ENCODE assay signal across 22 mouse cellular contexts in genomic region chr6:93805407-93805936, GRCm38 (mm10).
A peak's percentile ranks its signal among the peaks of the same experiment; 100 is the strongest.
DNase-seq lines count a peak whose midpoint lies in the region; ATAC-seq lines count a peak whose summit lies in the region.
"Had no signal": no experiment of that assay in that cellular context is flagged by ENCODE, and none has a peak within 500 bp of the region (broad histone marks: within the 10 kb centered on the region; RNA-seq: fewer than 3 reads in every experiment).

No protein-coding gene starts in this region.

- H3K27me3 ChIP-seq in neural tube, embryonic 13.5 days, result no peaks in the 10 kb centered on the region
- no peaks in the 10 kb centered on the region for H3K27me3 ChIP-seq in neural tube, embryonic 15.5 days (replicated peaks)
- H3K27me3 ChIP-seq: megakaryocyte, embryonic 14.5 days; midbrain, embryonic 15.5 days had no signal

- no peak overlapping the region for H3K4me2 ChIP-seq in neural tube, embryonic 13.5 days
- H3K4me2 ChIP-seq in neural tube, embryonic 15.5 days, result no peak overlapping the region
- H3K4me2 ChIP-seq: liver, embryonic 11.5 days; midbrain, embryonic 15.5 days had no signal

- peak; percentile 43 to 59 for DNase-seq in adrenal gland, adult (ENCODE audit: inconsistent age in 2 of 2, low spot score in 1 of 2)
- DNase-seq in adrenal gland, adult 18-20 months (ENCODE audit: low spot score in 2 of 2), result no peak
- peak; percentile 76 for DNase-seq in cerebellum, adult 9-11 months
- no peak for DNase-seq in thymus, postnatal 36 days
- DNase-seq in ovary, postnatal 36 days (ENCODE audit: low spot score), result no peak
- DNase-seq: gastrocnemius, postnatal 14 days; heart, adult 2 months; kidney, adult 18-20 months; lung, adult 18-20 months; lung, postnatal 14 days; right cerebral cortex, adult 18-20 months; thymus, postnatal 25 days had no signal

- no peak overlapping the region for H3K4me3 ChIP-seq in neural tube, embryonic 13.5 days
- no peak overlapping the region for H3K4me3 ChIP-seq in neural tube, embryonic 15.5 days (replicated peaks)
- H3K4me3 ChIP-seq: embryonic facial prominence, embryonic 10.5 days; heart, adult 2 months; left cerebral cortex, adult 2 months; limb, embryonic 10.5 days; megakaryocyte, embryonic 14.5 days; midbrain, embryonic 15.5 days had no signal

- H3K4me1 ChIP-seq in neural tube, embryonic 13.5 days (replicated peaks), result peaks cover 30% of the 10 kb centered on the region
- H3K4me1 ChIP-seq in neural tube, embryonic 15.5 days, result peaks cover 27% of the 10 kb centered on the region
- H3K4me1 ChIP-seq: megakaryocyte, embryonic 14.5 days had no signal

- no peak overlapping the region for H3K9ac ChIP-seq in neural tube, embryonic 13.5 days
- H3K9ac ChIP-seq in neural tube, embryonic 15.5 days (replicated peaks), result no peak overlapping the region
- H3K9ac ChIP-seq: midbrain, embryonic 15.5 days had no signal

- ATAC-seq in neural tube, embryonic 13.5 days (ENCODE audit: low read depth), result no peak
- ATAC-seq in neural tube, embryonic 15.5 days (ENCODE audit: low FRiP score), result no peak
- no peak for ATAC-seq in megakaryocyte progenitor cell, adult 5-6 weeks (replicated peaks; ENCODE audit: poor library complexity)
- ATAC-seq: midbrain, embryonic 15.5 days had no signal

- H3K9me3 ChIP-seq in neural tube, embryonic 13.5 days, result no peaks in the 10 kb centered on the region
- H3K9me3 ChIP-seq in neural tube, embryonic 15.5 days (replicated peaks), result no peaks in the 10 kb centered on the region
- H3K9me3 ChIP-seq: embryonic facial prominence, embryonic 10.5 days; limb, embryonic 10.5 days; midbrain, embryonic 15.5 days had no signal

- H3K36me3 ChIP-seq in neural tube, embryonic 13.5 days, result no peaks in the 10 kb centered on the region
- H3K36me3 ChIP-seq in neural tube, embryonic 15.5 days, result 0 out of 2 replicates have a peak, but pooled peaks cover 3% of the 10 kb centered on the region
- H3K36me3 ChIP-seq: embryonic facial prominence, embryonic 10.5 days; limb, embryonic 10.5 days; midbrain, embryonic 15.5 days had no signal

- 72% methylated on average over 5 of the region's 5 CpGs for WGBS in neural tube, embryonic 13.5 days
- 67% methylated on average over 5 of the region's 5 CpGs for WGBS in neural tube, embryonic 15.5 days

- H3K27ac ChIP-seq in neural tube, embryonic 13.5 days (replicated peaks), result 0 out of 2 replicates have a peak overlapping the region, but pooled peaks have one; percentile 4
- no peak overlapping the region for H3K27ac ChIP-seq in neural tube, embryonic 15.5 days (replicated peaks)
- H3K27ac ChIP-seq: embryonic facial prominence, embryonic 10.5 days; heart, adult 2 months; kidney, postnatal 0 days; left cerebral cortex, adult 2 months; limb, embryonic 10.5 days; midbrain, embryonic 15.5 days had no signal

Comparison
In these comparisons a context has a peak if more than half of its experiments do, and no peak if none do; other contexts are left out.
1. DNase-seq: peak in adrenal gland, adult (2 of 2) and cerebellum, adult 9-11 months (single experiment); none in adrenal gland, adult 18-20 months (0 of 2), thymus, postnatal 36 days (0 of 2) and ovary, postnatal 36 days (single experiment).